Mouse (Mus musculus): Measurements from ENCODE around the gene Impg1. TPM values are rescaled to one million over a fixed set of nuclear protein-coding genes. Genes with fewer than 3 reads are reported as not detected.

The Impg1 gene
- polyA plus RNA-seq, 1 experiment from 2014 or later, result 0.14 TPM

DNA sequence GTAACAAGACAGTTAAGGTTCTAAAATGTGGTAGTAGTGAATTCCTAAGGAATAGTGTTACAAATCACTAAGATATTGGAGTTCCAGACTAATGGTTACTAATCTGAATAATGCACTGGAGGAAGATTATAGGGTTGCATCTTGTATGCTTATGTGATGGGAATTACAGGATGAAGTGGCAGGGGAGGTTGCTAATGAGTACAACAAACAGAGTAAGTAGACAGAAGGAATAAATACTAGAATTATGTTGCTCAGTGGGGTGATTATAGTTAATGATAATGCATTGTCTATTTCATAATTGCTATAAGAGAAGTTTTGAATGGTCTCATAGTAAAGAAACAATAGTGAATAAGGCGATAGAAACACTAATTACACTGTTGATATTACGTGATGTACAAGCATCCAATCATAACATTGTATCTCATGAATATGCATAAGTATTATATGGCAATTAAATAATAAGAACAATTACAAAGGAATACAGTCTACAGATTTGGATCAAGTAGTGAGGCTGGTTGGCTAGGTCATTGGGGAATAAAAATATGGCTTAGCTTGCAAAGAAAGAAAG, 85.1 kb downstream of the Impg1 start:
- no peaks in the 10 kb centered on the region for H3K36me3 ChIP-seq (ENCODE audit: insufficient read depth, low read length)
- H3K9me3 ChIP-seq (ENCODE audit: low read length), result no peaks in the 10 kb centered on the region
- no peaks in the 10 kb centered on the region for H3K27me3 ChIP-seq (replicated peaks; ENCODE audit: insufficient read depth, low read length)
- DNase-seq (ENCODE audit: low spot score), result no peak
- H3K27ac ChIP-seq (ENCODE audit: low read length), result no peak overlapping the region
- H3K4me1 ChIP-seq (ENCODE audit: insufficient read depth, low read depth, low read length), result no peaks in the 10 kb centered on the region
- 90% methylated on average over 2 of the region's 2 CpGs for WGBS
- H3K9ac ChIP-seq (replicated peaks; ENCODE audit: low read depth), result no peak overlapping the region
- H3K4me2 ChIP-seq (replicated peaks; ENCODE audit: low read depth, low read length), result no peak overlapping the region
- no peak for ATAC-seq
- TF ChIP-seq CTCF (IDR thresholded peaks at IDR 0.05) (no peak), EP300 (IDR thresholded peaks at IDR 0.05) (no peak)
- no peak overlapping the region for H3K4me3 ChIP-seq (ENCODE audit: low read depth, low read length)

GRCm38 (mm10) chr9:80374100-80374499, 91.2 kb downstream of the Impg1 start:
- WGBS, result 85% methylated on average over 1 of the region's 1 CpGs
- no peak overlapping the region for H3K4me3 ChIP-seq (ENCODE audit: low read depth, low read length)
- DNase-seq (ENCODE audit: low spot score) (no peak), ATAC-seq (no peak)
- TF ChIP-seq CTCF (IDR thresholded peaks at IDR 0.05), result no peak
- no peak for TF ChIP-seq EP300 (IDR thresholded peaks at IDR 0.05)
- no peak overlapping the region for H3K9ac ChIP-seq (replicated peaks; ENCODE audit: low read depth)
- H3K4me1 ChIP-seq (ENCODE audit: insufficient read depth, low read depth, low read length), result no peaks in the 10 kb centered on the region
- H3K27me3 ChIP-seq (replicated peaks; ENCODE audit: insufficient read depth, low read length), result no peaks in the 10 kb centered on the region
- H3K36me3 ChIP-seq (ENCODE audit: insufficient read depth, low read length), result no peaks in the 10 kb centered on the region
- no peaks in the 10 kb centered on the region for H3K9me3 ChIP-seq (ENCODE audit: low read length)
- no peak overlapping the region for H3K27ac ChIP-seq (ENCODE audit: low read length)
- H3K4me2 ChIP-seq (replicated peaks; ENCODE audit: low read depth, low read length), result no peak overlapping the region

- Histone ChIP-seq H3K4me3 (ENCODE audit: low read depth, low read length) (no peak overlapping the region), H3K9me3 (ENCODE audit: low read length) (no peaks in the 10 kb centered on the region), H3K27ac (ENCODE audit: low read length) (no peak overlapping the region), H3K9ac (replicated peaks; ENCODE audit: low read depth) (no peak overlapping the region), H3K27me3 (replicated peaks; ENCODE audit: insufficient read depth, low read length) (no peaks in the 10 kb centered on the region), H3K4me2 (replicated peaks; ENCODE audit: low read depth, low read length) (no peak overlapping the region), H3K36me3 (ENCODE audit: insufficient read depth, low read length) (no peaks in the 10 kb centered on the region), H3K4me1 (ENCODE audit: insufficient read depth, low read depth, low read length) (no peaks in the 10 kb centered on the region)
- ATAC-seq (no peak), DNase-seq (ENCODE audit: low spot score) (no peak)
- TF ChIP-seq CTCF (IDR thresholded peaks at IDR 0.05) (no peak), EP300 (IDR thresholded peaks at IDR 0.05) (no peak)
- WGBS, result 74% methylated on average over 5 of the region's 5 CpGs
These were observed 92.0 kb downstream of the Impg1 start for GRCm38 (mm10) chr9:80373304-80373739.

GRCm38 (mm10) chr9:80368636-80369035, 96.6 kb downstream of the Impg1 start:
- no peak for TF ChIP-seq CTCF (IDR thresholded peaks at IDR 0.05)
- TF ChIP-seq EP300 (IDR thresholded peaks at IDR 0.05), result no peak
- no peak for DNase-seq (ENCODE audit: low spot score)
- ATAC-seq, result no peak
- H3K4me3 ChIP-seq (ENCODE audit: low read depth, low read length), result no peak overlapping the region
- H3K27ac ChIP-seq (ENCODE audit: low read length), result no peak overlapping the region
- WGBS, result 58% methylated on average over 2 of the region's 2 CpGs
- no peak overlapping the region for H3K9ac ChIP-seq (replicated peaks; ENCODE audit: low read depth)
- no peak overlapping the region for H3K4me2 ChIP-seq (replicated peaks; ENCODE audit: low read depth, low read length)
- H3K27me3 ChIP-seq (replicated peaks; ENCODE audit: insufficient read depth, low read length), result no peaks in the 10 kb centered on the region
- no peaks in the 10 kb centered on the region for H3K4me1 ChIP-seq (ENCODE audit: insufficient read depth, low read depth, low read length)
- H3K36me3 ChIP-seq (ENCODE audit: insufficient read depth, low read length), result no peaks in the 10 kb centered on the region
- no peaks in the 10 kb centered on the region for H3K9me3 ChIP-seq (ENCODE audit: low read length)

DNA sequence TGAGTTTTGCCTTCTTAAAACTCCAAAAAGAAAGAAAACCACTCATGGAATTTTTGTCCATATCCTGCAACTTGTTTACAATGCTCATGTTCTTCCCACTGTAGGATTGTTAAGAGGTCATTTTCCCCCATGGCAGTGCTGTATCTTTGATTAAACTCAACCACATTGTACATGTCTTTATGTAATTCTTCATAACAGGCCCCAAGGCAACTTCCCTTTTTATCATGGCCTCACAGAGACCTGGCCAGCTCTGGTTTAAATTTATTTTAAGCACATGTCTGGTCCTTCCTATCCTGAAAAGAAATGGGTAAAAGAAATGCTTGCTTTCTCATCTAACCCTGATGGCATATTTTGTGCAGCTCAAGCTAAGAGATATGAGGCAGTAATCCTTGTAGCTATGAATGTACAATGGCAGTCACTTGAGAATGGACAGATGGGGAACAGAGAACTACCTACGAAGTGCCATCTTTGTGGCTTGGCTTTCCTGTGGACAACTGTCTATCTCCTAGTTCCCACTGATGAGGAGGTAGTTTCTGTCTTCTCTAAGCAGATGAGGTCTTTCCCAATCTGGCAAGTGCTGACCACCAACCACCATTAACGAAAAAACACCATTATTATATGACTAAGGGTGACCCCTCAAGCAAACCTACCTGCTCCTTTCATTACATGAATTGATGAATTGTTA, 97.6 kb downstream of the Impg1 start:
- WGBS, result 80% methylated on average over 2 of the region's 2 CpGs
- no peaks in the 10 kb centered on the region for H3K27me3 ChIP-seq (replicated peaks; ENCODE audit: insufficient read depth, low read length)
- no peak for TF ChIP-seq CTCF (IDR thresholded peaks at IDR 0.05)

DNA sequence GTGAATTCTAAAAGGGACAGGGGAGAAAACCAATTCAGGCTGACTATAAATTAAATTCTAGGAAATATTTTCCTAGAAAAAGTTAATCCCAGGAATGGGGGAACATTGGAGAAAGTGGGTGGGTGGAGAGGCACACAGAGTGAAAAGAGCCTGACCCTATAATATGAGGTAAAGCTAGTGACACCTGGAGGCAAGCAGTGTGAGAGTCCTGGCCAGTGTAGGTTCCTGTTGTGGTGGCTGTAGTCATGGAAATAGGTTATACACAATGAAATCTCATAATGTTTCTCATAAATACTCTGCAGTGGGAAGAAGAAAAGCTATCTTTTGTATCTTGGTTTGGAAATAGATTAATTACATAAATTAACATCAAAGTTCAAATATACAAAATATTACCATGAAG, 105.2 kb downstream of the Impg1 start:
- Histone ChIP-seq H3K27ac (ENCODE audit: low read length) (no peak overlapping the region), H3K9ac (replicated peaks; ENCODE audit: low read depth) (no peak overlapping the region), H3K4me3 (ENCODE audit: low read depth, low read length) (no peak overlapping the region), H3K27me3 (replicated peaks; ENCODE audit: insufficient read depth, low read length) (no peaks in the 10 kb centered on the region), H3K4me2 (replicated peaks; ENCODE audit: low read depth, low read length) (no peak overlapping the region), H3K9me3 (ENCODE audit: low read length) (no peaks in the 10 kb centered on the region), H3K36me3 (ENCODE audit: insufficient read depth, low read length) (no peaks in the 10 kb centered on the region), H3K4me1 (ENCODE audit: insufficient read depth, low read depth, low read length) (no peaks in the 10 kb centered on the region)
- TF ChIP-seq CTCF (IDR thresholded peaks at IDR 0.05) (no peak), EP300 (IDR thresholded peaks at IDR 0.05) (no peak)
- DNase-seq (ENCODE audit: low spot score) (no peak), ATAC-seq (no peak)

More for the DNA sequence above, 97.6 kb downstream of the Impg1 start:
- no peak overlapping the region for H3K27ac ChIP-seq (ENCODE audit: low read length)
- H3K36me3 ChIP-seq (ENCODE audit: insufficient read depth, low read length), result no peaks in the 10 kb centered on the region
- ATAC-seq (no peak), DNase-seq (ENCODE audit: low spot score) (no peak)
- no peak overlapping the region for H3K9ac ChIP-seq (replicated peaks; ENCODE audit: low read depth)
- no peaks in the 10 kb centered on the region for H3K4me1 ChIP-seq (ENCODE audit: insufficient read depth, low read depth, low read length)
- H3K9me3 ChIP-seq (ENCODE audit: low read length), result no peaks in the 10 kb centered on the region
- no peak overlapping the region for H3K4me2 ChIP-seq (replicated peaks; ENCODE audit: low read depth, low read length)
- no peak overlapping the region for H3K4me3 ChIP-seq (ENCODE audit: low read depth, low read length)

Data from lung, postnatal 0 days (tissue).